Mouse (Mus musculus) MEL (cell line): Measurements from ENCODE around the gene Castor1. TPM values are rescaled to one million over a fixed set of nuclear protein-coding genes. Genes with fewer than 3 reads are reported as not detected.

Source experiments
- DNase-seq: peaks from one replicate; pipeline ENCODE4 v3.0.0; 2011; ENCODE audit warnings: low read depth, low spot score
- H3K27ac ChIP-seq: 2 replicates; pipeline ENCODE4 v1.5.1; 2012; ENCODE audit warnings: low read depth, mild to moderate bottlenecking, control low read depth, low read length, moderate library complexity; ENCODE audit not compliant: control insufficient read depth
- H3K27me3 ChIP-seq, 2 experiments: fragments of 150-350 bp in 1 of 2; sonication (generic) in 1 of 2; 2 replicates each; pipeline ENCODE4 v1.6.1; 2012; ENCODE audit warnings: low read length in 2 of 2, mild to moderate bottlenecking in 2 of 2, improper control_type of control experiment in 1 of 2, moderate library complexity in 1 of 2; ENCODE audit not compliant: insufficient read depth in 2 of 2, control insufficient read depth in 1 of 2
- H3K36me3 ChIP-seq, 2 experiments: 2 replicates each; pipeline ENCODE4 v1.6.1; 2012 to 2014; ENCODE audit warnings: low read length in 2 of 2, improper control_type of control experiment in 1 of 2, inconsistent platforms in 1 of 2, mild to moderate bottlenecking in 1 of 2; ENCODE audit not compliant: insufficient read depth in 2 of 2, control insufficient read depth in 1 of 2
- H3K4me1 ChIP-seq, 2 experiments: fragments of 150-350 bp in 1 of 2; sonication (generic) in 1 of 2; 2 replicates each; pipeline ENCODE4 v1.6.1; 2012; ENCODE audit warnings: low read length in 2 of 2, improper control_type of control experiment in 1 of 2, mild to moderate bottlenecking in 1 of 2; ENCODE audit not compliant: insufficient read depth in 2 of 2, control insufficient read depth in 1 of 2
- H3K4me3 ChIP-seq, 2 experiments: fragments of 150-350 bp in 1 of 2; sonication (generic) in 1 of 2; 2 replicates each; pipeline ENCODE4 v1.5.1; 2012; ENCODE audit warnings: low read depth in 2 of 2, low read length in 2 of 2, mild to moderate bottlenecking in 2 of 2, moderate library complexity in 2 of 2, control low read depth in 1 of 2, improper control_type of control experiment in 1 of 2; ENCODE audit not compliant: control insufficient read depth in 1 of 2, insufficient read depth in 1 of 2
- H3K79me2 ChIP-seq: 2 replicates; pipeline ENCODE4 v1.6.1; 2012; ENCODE audit warnings: mild to moderate bottlenecking, low read length, moderate library complexity; ENCODE audit not compliant: control insufficient read depth, poor library complexity, insufficient read depth
- H3K9ac ChIP-seq: 2 replicates; pipeline ENCODE4 v1.6.1; 2012; ENCODE audit warnings: low read depth, mild to moderate bottlenecking, control low read depth, low read length, moderate library complexity; ENCODE audit not compliant: control insufficient read depth, poor library complexity, severe bottlenecking
- H3K9me3 ChIP-seq: fragments of 150-350 bp; sonication (generic); replicated peaks from 2 replicates; pipeline ENCODE4 v1.6.1; 2012; ENCODE audit warnings: mild to moderate bottlenecking, low read length, improper control_type of control experiment, moderate library complexity; ENCODE audit not compliant: insufficient read depth
- BHLHE40 ChIP-seq: IDR thresholded peaks from 2 replicates; pipeline ENCODE4 v1.6.1; 2012; ENCODE audit warnings: low read depth, mild to moderate bottlenecking, inconsistent platforms, low read length, improper control_type of control experiment, borderline replicate concordance
- CTCF ChIP-seq, 3 experiments: IDR thresholded peaks in 2 of 3; conservative IDR thresholded peaks in 1 of 3; 2 replicates each; pipeline ENCODE4 v1.5.1; 2011 to 2012; ENCODE audit warnings: low read length in 3 of 3, low read depth in 2 of 3, mild to moderate bottlenecking in 2 of 3, improper control_type of control experiment in 1 of 3, inconsistent platforms in 1 of 3, mixed read lengths in 1 of 3, moderate library complexity in 1 of 3; ENCODE audit not compliant: control insufficient read depth in 1 of 3, insufficient read depth in 1 of 3, poor library complexity in 1 of 3, severe bottlenecking in 1 of 3
- GABPA ChIP-seq: IDR thresholded peaks from 2 replicates; pipeline ENCODE4 v1.6.1; 2012; ENCODE audit warnings: low read depth, mild to moderate bottlenecking, inconsistent platforms, low read length, improper control_type of control experiment, moderate library complexity
- GATA1 ChIP-seq: IDR thresholded peaks from 2 replicates; pipeline ENCODE4 v1.6.1; 2011; ENCODE audit warnings: low read depth, low read length, improper control_type of control experiment
- JUND ChIP-seq: IDR thresholded peaks from 2 replicates; pipeline ENCODE4 v1.6.1; 2011; ENCODE audit warnings: low read depth, mild to moderate bottlenecking, improper control_type of control experiment, low read length
- MAX ChIP-seq: IDR thresholded peaks from 2 replicates; pipeline ENCODE4 v1.6.1; 2011; ENCODE audit warnings: low read length, improper control_type of control experiment
- MAZ ChIP-seq: IDR thresholded peaks from 2 replicates; pipeline ENCODE4 v1.6.1; 2012; ENCODE audit warnings: low read depth, mild to moderate bottlenecking, inconsistent platforms, low read length, improper control_type of control experiment
- MEF2A ChIP-seq: IDR thresholded peaks from 2 replicates; pipeline ENCODE4 v1.6.1; 2014; ENCODE audit warnings: low read depth, mild to moderate bottlenecking, inconsistent platforms, low read length, improper control_type of control experiment; ENCODE audit not compliant: poor library complexity, insufficient replicate concordance, severe bottlenecking; ENCODE audit errors: extremely low read depth
- MXI1 ChIP-seq: IDR thresholded peaks from 2 replicates; pipeline ENCODE4 v1.6.1; 2011; ENCODE audit warnings: mild to moderate bottlenecking, low read depth, low read length, improper control_type of control experiment
- NELFE ChIP-seq: IDR thresholded peaks from 2 replicates; pipeline ENCODE4 v1.6.1; 2011; ENCODE audit warnings: low read depth, low read length, improper control_type of control experiment
- NRF1 ChIP-seq: IDR thresholded peaks from 2 replicates; pipeline ENCODE4 v1.6.1; 2014; ENCODE audit warnings: low read depth, mild to moderate bottlenecking, inconsistent platforms, low read length, improper control_type of control experiment, moderate library complexity; ENCODE audit not compliant: poor library complexity, insufficient read depth, severe bottlenecking
- POLR2A ChIP-seq, 2 experiments: IDR thresholded peaks; 2 replicates each; pipeline ENCODE4 v1.6.1; 2011 to 2012; ENCODE audit warnings: low read length in 2 of 2, mild to moderate bottlenecking in 2 of 2, control low read depth in 1 of 2, improper control_type of control experiment in 1 of 2, low read depth in 1 of 2, moderate library complexity in 1 of 2; ENCODE audit not compliant: control insufficient read depth in 1 of 2, insufficient read depth in 1 of 2, poor library complexity in 1 of 2
- POLR2AphosphoS2 ChIP-seq: IDR thresholded peaks from 2 replicates; pipeline ENCODE4 v1.6.1; 2011; ENCODE audit warnings: low read length, improper control_type of control experiment
- RAD21 ChIP-seq: IDR thresholded peaks from 2 replicates; pipeline ENCODE4 v1.6.1; 2011; ENCODE audit warnings: mild to moderate bottlenecking, low read depth, low read length, improper control_type of control experiment
- SIN3A ChIP-seq: IDR thresholded peaks from 2 replicates; pipeline ENCODE4 v1.6.1; 2012; ENCODE audit warnings: low read length, improper control_type of control experiment, inconsistent platforms
- SMC3 ChIP-seq: IDR thresholded peaks from 2 replicates; pipeline ENCODE4 v1.6.1; 2011; ENCODE audit warnings: low read depth, low read length, improper control_type of control experiment
- TCF12 ChIP-seq: IDR thresholded peaks from 2 replicates; pipeline ENCODE4 v1.6.1; 2014; ENCODE audit warnings: low read depth, mild to moderate bottlenecking, inconsistent platforms, low read length, improper control_type of control experiment, moderate library complexity
- USF2 ChIP-seq, 2 experiments: IDR thresholded peaks; 2 replicates each; pipeline ENCODE4 v1.6.1; 2011 to 2012; ENCODE audit warnings: improper control_type of control experiment in 2 of 2, low read length in 2 of 2, borderline replicate concordance in 1 of 2, inconsistent platforms in 1 of 2, low read depth in 1 of 2, mild to moderate bottlenecking in 1 of 2; ENCODE audit not compliant: insufficient read depth in 1 of 2
- ZC3H11A ChIP-seq: IDR thresholded peaks from 2 replicates; pipeline ENCODE4 v1.6.1; 2012; ENCODE audit warnings: low read depth, mild to moderate bottlenecking, inconsistent platforms, low read length, improper control_type of control experiment
- ZKSCAN1 ChIP-seq: IDR thresholded peaks from 2 replicates; pipeline ENCODE4 v1.6.1; 2012; ENCODE audit warnings: low read depth, mild to moderate bottlenecking, inconsistent platforms, low read length, improper control_type of control experiment, moderate library complexity
- ZMIZ1 ChIP-seq: IDR thresholded peaks from 2 replicates; pipeline ENCODE4 v1.6.1; 2012; ENCODE audit warnings: low read depth, mild to moderate bottlenecking, inconsistent platforms, low read length, improper control_type of control experiment, moderate library complexity
- ZNF384 ChIP-seq: IDR thresholded peaks from 2 replicates; pipeline ENCODE4 v1.6.1; 2012; ENCODE audit warnings: low read depth, mild to moderate bottlenecking, inconsistent platforms, low read length, improper control_type of control experiment
- polyA plus RNA-seq, 2 experiments: library from polyadenylated mRNA; stranded (reverse) in 1 of 2; unstranded in 1 of 2; fragments of >175 nt in 1 of 2; fragments of >200 nt in 1 of 2; gene quantifications; 2 replicates each; pipeline versions ENCODE4 v1.2.1 to v1.2.4; 2012; ENCODE audit warnings: low replicate concordance in 2 of 2, low read depth in 1 of 2; ENCODE audit not compliant: insufficient read length in 2 of 2, insufficient read depth in 1 of 2, missing spikeins in 1 of 2
- total RNA-seq: library from RNA; depleted of rRNA; stranded (reverse); fragments of 300-350 nt; gene quantifications from 2 replicates; pipeline ENCODE4 v1.2.3, GENCODE M21; 2012

Castor1 gene
- total and polyA plus RNA-seq, 3 experiments = 6.6 to 11.8 TPM; not detected in 1

- no peak overlapping the region for H3K27ac ChIP-seq
- TF ChIP-seq ZC3H11A (no peak), SMC3 (no peak), GABPA (no peak), POLR2A (IDR thresholded peaks at IDR 0.05; ENCODE audit: control insufficient read depth in 1 of 2, insufficient read depth in 1 of 2, low read depth in 1 of 2, low read length in 2 of 2, poor library complexity in 1 of 2) (no peak), CTCF (IDR thresholded peaks at IDR 0.05 in 2 of 3, conservative IDR thresholded peaks at IDR 0.05 in 1 of 3; ENCODE audit: control insufficient read depth in 1 of 3, insufficient read depth in 1 of 3, low read depth in 2 of 3, low read length in 3 of 3, poor library complexity in 1 of 3, severe bottlenecking in 1 of 3) (no peak), ZKSCAN1 (no peak)
- TF ChIP-seq, all 39 proteins: peak for 0
- H3K36me3 ChIP-seq = no peaks in the 10 kb centered on the region; a peak in 1 of 4 replicates
- H3K9ac ChIP-seq = no peak overlapping the region
- H3K79me2 ChIP-seq = no peaks in the 10 kb centered on the region
- no peaks in the 10 kb centered on the region for H3K9me3 ChIP-seq
- no peak overlapping the region for H3K4me3 ChIP-seq
- no peak for DNase-seq
- H3K27me3 ChIP-seq = no peaks in the 10 kb centered on the region
- no peaks in the 10 kb centered on the region for H3K4me1 ChIP-seq
Measured at GRCm38 (mm10) chr11:4193420-4193819, 24.6 kb upstream of the Castor1 start.

- Histone ChIP-seq H3K27me3 (no peaks in the 10 kb centered on the region), H3K9me3 (no peaks in the 10 kb centered on the region), H3K27ac (no peak overlapping the region), H3K4me3 (no peak overlapping the region), H3K36me3 (no peaks in the 10 kb centered on the region; a peak in 1 of 4 replicates), H3K9ac (no peak overlapping the region), H3K79me2 (no peaks in the 10 kb centered on the region), H3K4me1 (no peaks in the 10 kb centered on the region)
- peak; percentile 59 for DNase-seq
- TF ChIP-seq BHLHE40 (no peak), ZNF384 (no peak), NRF1 (no peak), RAD21 (no peak)
Measured at GRCm38 (mm10) chr11:4195597-4196031, 22.4 kb upstream of the Castor1 start.

- Histone ChIP-seq H3K4me1 (no peaks in the 10 kb centered on the region), H3K9ac (no peak overlapping the region), H3K36me3 (no peaks in the 10 kb centered on the region; a peak in 1 of 4 replicates), H3K4me3 (no peak overlapping the region), H3K27ac (no peak overlapping the region), H3K27me3 (no peaks in the 10 kb centered on the region), H3K79me2 (no peaks in the 10 kb centered on the region), H3K9me3 (no peaks in the 10 kb centered on the region)
- TF ChIP-seq POLR2AphosphoS2 (no peak), MEF2A (no peak), MXI1 (no peak), MAZ (no peak), NELFE (no peak), NRF1 (no peak), ZKSCAN1 (no peak), JUND (no peak), MAX (no peak), TCF12 (no peak), USF2 (IDR thresholded peaks at IDR 0.05; ENCODE audit: borderline replicate concordance in 1 of 2, insufficient read depth in 1 of 2, low read depth in 1 of 2, low read length in 2 of 2) (no peak), POLR2A (IDR thresholded peaks at IDR 0.05; ENCODE audit: control insufficient read depth in 1 of 2, insufficient read depth in 1 of 2, low read depth in 1 of 2, low read length in 2 of 2, poor library complexity in 1 of 2) (no peak), ZNF384 (no peak), GATA1 (no peak), ZMIZ1 (no peak), SIN3A (no peak), SMC3 (no peak)
- no peak for DNase-seq
Measured at GRCm38 (mm10) chr11:4196636-4197035, 21.4 kb upstream of the Castor1 start.
